Mouse (Mus musculus): ENCODE data around the gene Atl1.
A peak's percentile ranks its signal among the peaks of the same experiment; 100 is the strongest.

Atl1 gene

DNA sequence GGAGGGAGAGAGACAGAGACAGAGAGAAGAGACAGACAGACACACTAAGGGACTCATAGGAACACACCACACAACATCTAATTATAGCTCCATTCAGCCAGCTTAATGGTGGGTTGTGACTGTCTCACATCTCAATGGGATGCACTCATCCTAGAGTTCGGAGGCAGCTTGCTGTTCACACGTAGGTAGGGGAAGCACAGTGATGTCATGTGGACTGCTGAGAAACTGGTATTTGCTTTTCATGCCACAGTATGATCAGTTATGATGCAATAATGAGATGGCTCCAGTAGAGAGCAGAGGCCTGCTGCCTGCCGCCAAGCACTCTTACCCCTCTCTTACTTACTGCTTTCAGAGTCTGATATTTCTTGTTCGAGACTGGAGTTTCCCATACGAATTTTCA, 53.4 kb downstream of the Atl1 start:
- DNase-seq, result no peak

- no peak for DNase-seq
Measured at GRCm38 (mm10) chr12:69947502-69947901, 55.1 kb downstream of the Atl1 start.

DNA sequence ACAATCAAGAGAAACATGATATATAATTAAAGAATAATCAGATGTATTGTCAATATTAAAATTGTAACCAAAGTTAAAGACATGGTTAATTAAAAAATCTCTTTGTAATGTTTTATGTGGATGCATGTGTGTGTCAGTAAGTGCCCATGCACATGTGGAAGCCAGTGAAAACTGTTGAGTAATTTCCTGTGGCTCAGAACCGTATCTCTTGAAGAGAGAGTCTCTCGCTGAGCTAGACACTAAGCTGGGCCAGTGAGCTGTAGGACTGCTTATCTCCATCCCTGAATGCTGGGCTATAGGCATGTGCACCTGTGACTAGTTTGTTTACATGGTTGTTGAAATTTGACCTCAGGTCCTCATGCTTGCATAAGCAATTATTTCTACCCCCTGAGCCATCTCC, 65.0 kb downstream of the Atl1 start:
- DNase-seq, result no peak

DNA sequence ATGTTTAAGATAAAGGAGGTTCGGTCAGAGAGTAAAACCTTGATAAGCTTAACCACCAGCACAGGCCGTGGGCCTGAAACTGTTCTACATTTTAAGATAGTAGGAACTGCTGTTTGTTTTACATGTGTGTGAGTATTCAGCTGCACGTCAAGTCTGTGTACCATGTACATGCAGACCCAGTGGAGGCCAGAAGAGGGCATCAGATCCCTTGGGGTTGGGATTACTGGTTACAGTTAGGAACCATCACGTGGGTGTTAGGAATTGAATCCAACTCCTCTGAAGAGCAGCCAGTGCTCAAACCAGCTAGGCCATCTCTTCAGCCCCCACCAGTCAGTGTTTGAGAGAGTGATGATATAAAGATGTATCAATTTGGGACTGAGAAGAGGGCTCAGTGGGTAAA, 70.1 kb downstream of the Atl1 start:
- DNase-seq, result peak; percentile 74 to 79

DNA sequence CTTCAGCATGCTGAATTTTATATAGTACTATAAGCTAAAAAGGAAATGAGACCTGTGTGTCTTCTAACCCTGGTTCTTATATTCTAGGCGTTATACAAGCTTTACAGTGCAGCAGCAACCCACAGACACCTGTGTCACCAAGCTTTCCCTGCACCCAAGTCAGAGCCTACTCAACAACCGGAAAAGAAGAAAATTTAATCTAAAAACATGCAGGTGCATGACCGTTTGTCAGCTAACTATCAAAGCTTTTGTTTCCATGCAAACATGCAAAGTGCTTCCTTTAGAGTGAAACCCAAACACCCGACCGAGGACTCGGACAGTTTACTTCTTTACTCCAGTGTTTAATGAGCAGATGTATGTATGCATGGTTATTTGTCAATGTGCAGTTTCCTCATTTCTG, 70.7 kb downstream of the Atl1 start:
- no peak for DNase-seq

- no peak for DNase-seq
Measured at GRCm38 (mm10) chr12:69965644-69966043, 73.2 kb downstream of the Atl1 start.

GRCm38 (mm10) chr12:69966071-69966470, 73.7 kb downstream of the Atl1 start:
- DNase-seq, result peak; percentile 43 to 46

DNA sequence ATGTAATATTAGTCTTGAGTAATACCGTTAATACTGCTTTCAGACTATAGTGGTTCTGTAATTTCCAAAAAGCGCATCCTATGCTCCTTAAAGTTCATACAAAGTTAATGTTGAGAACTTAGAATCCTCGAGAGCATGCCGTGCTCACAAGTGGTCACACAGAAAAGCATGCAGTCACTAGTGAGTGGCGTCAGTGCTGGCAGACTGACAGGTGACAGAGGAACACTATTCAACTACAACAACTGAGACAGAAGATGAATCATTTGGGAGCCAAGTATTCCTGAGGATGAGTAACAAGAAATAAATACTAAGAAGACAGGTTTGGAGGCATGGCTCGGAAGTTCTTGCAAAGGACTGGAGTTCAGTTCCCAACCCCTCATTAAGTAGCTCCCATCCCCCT, 74.7 kb downstream of the Atl1 start:
- no peak for DNase-seq

- no peak for DNase-seq
Measured at GRCm38 (mm10) chr12:69968154-69968553, 75.7 kb downstream of the Atl1 start.

- DNase-seq, result no peak
Measured at GRCm38 (mm10) chr12:69973666-69974065, 81.3 kb downstream of the Atl1 start.

GRCm38 (mm10) chr12:69976688-69977087, 84.3 kb downstream of the Atl1 start:
- no peak for DNase-seq

DNA sequence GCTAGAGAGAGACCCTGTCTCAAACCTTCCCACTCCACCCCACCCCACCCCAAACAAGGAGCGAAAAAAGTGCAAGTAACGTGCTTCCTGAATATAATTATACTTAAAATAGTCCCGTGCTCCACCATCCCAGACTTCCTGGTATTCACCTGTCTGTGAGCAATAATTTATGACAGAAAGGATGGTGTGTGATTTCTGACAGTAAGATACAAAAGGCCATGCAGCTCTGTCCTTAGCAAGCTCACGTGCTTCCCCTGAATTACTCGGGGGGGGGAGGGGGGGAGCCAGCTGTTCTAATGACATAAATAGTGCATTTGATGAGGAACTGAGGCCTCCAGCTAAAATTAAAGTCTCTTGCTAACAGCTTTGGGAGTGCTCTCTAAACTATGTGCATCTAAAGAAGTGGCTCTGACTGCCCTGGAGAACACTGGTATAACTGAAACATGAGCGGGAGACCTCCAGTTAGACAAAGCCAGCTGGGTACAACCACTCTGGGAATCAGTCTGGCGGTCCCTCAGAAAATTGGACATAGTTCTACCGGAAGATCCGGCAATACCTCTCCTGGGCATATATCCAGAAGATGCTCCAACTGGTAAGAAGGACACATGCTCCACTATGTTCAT, 85.1 kb downstream of the Atl1 start:
- no peak for DNase-seq

DNA sequence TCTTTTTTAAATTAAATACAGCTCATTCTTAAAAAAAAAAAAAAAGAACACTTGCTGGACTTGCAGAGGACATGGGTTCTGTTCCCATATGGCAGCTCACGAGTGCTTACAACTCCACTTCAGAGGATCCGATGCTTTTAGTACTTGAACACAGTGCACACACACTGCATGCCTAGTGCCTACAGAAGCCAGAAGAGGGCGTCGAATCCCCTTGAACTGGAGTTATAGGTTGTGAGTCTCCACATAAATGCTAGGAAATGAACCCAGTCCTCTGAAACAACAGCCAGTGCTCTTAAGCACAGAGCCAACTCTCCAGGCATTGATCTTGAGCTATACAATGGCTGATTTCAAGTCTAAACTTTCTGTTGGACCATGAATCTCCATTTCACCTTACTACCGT, 90.5 kb downstream of the Atl1 start:
- no peak for DNase-seq

DNA sequence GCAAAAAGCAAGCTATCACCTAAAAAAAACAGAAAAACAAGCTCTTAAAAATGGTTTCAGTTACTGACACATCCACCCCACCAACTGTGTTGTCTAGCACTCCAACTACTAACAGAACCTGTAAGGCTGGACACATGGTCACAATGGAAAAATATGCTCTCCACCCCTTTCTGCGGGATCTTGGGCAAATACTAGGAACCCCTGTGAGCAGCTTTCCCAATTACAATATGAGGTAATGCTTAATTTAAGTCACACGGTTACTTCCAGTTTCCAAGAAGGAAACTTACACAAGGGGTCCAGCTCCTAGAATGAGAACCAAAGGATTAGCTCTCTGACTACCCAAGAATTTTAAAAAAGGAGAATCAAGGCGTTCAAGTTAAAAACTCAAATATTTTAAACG, 93.1 kb downstream of the Atl1 start:
- DNase-seq, result peak; percentile 45 to 72

GRCm38 (mm10) chr12:69986241-69986762, 93.9 kb downstream of the Atl1 start:
- DNase-seq, result peak; percentile 28 to 40

DNA sequence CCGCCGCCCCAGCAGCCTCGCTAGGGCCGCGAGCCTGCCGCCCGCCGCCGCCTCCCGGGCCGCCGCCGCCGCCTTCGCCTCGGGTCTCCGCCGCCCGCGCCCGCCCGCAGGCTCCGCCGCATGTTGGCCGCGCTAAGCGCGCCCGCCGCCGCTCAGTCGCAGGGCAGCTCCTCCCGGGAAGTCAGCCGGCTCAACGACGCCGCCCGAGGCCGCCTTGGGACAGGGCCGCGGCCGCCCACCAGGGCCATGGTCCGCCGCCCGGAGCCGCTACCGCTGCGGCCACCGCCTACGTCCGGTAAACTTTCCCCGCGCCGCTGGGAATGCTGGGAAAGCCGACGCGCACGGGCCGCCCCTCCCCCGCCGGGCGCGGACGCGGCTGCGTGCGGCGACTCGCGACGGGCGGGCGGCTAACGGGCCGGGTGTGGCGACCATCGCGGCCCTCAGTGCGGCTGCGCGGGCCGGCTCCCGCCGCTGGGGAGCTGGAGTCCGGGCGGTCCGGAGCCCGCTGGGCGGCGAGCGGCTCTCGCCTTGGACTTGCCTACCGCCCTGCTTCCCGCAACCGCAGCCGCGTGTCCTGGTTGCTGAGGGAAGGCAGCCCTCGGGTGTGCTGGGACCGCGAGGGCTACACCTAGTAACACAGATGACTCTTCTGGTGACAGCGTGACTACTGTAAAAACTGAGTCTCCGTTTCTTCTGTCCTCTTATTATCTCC, 94.5 kb downstream of the Atl1 start, which contains the start of gene Sav1:
TSS of gene Sav1 (minus strand) at position 217 of the 712 bp plus-strand sequence.
- DNase-seq, result peak; percentile 90 to 93

DNA sequence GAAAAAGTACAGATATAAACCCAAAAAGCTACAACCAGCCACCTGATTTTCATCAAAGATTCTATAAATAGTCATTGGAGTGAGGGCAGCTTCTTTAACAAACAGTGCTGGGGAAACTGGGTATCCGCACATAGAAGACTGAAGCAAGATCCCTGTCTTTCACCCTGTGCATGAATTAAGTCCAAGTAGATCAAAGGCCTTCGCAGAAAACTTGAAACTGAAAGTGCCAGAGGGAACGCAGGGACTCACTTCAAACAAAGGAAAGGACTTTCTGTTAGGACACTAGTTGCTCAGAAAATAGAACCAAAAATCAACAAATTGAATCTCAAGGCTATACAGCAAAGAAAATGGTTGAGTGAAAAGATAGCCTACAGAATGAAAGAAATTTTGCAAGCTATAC, 103.0 kb downstream of the Atl1 start:
- no peak for DNase-seq

DNA sequence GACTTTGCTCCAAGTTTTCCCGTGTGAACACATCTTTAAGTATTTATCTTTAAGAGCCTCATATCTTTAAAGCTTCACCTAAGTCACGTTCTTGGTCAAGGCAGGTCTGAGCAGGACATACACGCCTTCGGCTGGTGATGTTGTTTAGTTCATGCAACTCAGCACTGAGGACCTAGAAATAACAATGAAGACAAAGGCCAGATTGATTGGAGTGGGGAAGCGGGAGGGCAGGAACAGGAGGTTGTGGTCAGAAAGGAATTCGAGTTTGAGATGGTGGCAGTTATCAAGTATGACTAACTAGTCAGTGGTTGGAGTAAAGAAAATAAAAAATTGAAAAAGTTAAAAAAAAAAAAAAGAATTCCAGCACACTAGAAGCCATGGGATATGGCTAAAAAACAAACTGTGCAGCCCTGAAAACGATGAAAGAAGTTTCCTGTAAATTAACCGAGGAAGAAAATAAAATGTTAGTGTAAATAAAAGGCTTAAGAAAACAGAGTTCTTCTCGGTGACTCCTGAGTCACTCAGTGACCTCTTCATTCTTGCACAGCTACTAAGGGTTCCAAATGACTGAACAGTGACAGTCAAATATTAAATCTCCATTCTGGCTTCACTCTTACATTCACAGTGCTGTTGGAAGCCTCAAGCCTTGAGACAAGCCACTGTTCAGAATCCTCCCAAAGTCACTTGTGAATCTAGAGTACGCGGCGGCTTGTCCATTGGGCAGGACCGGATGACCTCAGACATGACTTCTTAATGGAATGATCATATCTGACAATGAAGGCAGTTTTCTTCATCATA, 106.0 kb downstream of the Atl1 start:
- DNase-seq, result no peak

GRCm38 (mm10) chr12:70005103-70005502, 112.7 kb downstream of the Atl1 start:
- no peak for DNase-seq

DNA sequence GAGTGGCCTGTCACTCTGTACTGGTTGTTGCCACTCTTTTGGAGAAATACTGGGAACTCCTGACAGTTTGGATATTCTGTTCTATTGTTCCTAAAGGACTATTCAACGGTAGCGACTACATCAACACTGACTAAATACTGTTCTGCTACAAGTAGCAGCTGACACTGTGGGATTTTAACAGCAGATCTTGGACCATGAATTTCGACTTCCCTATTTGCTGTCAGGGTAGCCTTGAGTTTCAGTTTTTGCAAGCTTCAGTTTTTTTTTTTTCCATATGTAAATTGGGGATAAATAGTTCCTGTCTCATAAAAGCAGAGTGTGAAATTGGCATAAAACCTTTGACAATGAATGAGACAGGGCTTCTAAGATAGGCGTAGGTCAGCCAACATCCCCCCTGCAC, 117.9 kb downstream of the Atl1 start:
- no peak for DNase-seq

GRCm38 (mm10) chr12:70011681-70012080, 119.3 kb downstream of the Atl1 start:
- DNase-seq, result no peak

GRCm38 (mm10) chr12:70015936-70016335, 123.5 kb downstream of the Atl1 start:
- DNase-seq, result peak; percentile 22 to 53

All from lung, adult 18-20 months (tissue).